Mouse (Mus musculus) layer of hippocampus, postnatal 36 days (tissue): ENCODE measurements at regions not wholly inside any gene's neighbourhood (a gene's known extent, or its start where the extent isn't known, plus 50 kb on each side); places are given as distances from the start of the nearest gene placed in this dataset.

Experiments used
- DNase-seq, 2 experiments: peaks; one replicate each; pipeline ENCODE4 v3.0.0; 2022

GRCm38 (mm10) chr3:148324911-148325621 lies 665.3 kb downstream of the Adgrl2 start:
- no peak for DNase-seq

GRCm38 (mm10) chr3:148321894-148322293 lies 668.5 kb downstream of the Adgrl2 start:
- DNase-seq: no peak

- no peak for DNase-seq
These were observed 674.2 kb downstream of the Adgrl2 start for GRCm38 (mm10) chr3:148316198-148316597.

- DNase-seq: no peak
These were observed 675.1 kb downstream of the Adgrl2 start for GRCm38 (mm10) chr3:148315286-148315685.

- DNase-seq: no peak
These were observed 694.8 kb downstream of the Adgrl2 start for GRCm38 (mm10) chr3:148295515-148295914.

- no peak for DNase-seq
These were observed 711.4 kb downstream of the Adgrl2 start for GRCm38 (mm10) chr3:148278978-148279377.

GRCm38 (mm10) chr3:148272159-148272848 lies 718.1 kb downstream of the Adgrl2 start:
- DNase-seq: no peak

GRCm38 (mm10) chr3:148268812-148269211 lies 721.5 kb downstream of the Adgrl2 start:
- no peak for DNase-seq

GRCm38 (mm10) chr3:148259211-148259610 lies 731.1 kb downstream of the Adgrl2 start:
- DNase-seq: no peak

GRCm38 (mm10) chr3:148248617-148249016 lies 741.7 kb downstream of the Adgrl2 start:
- DNase-seq: no peak

GRCm38 (mm10) chr3:148246786-148247185 lies 743.6 kb downstream of the Adgrl2 start:
- DNase-seq: no peak

- no peak for DNase-seq
These were observed 752.3 kb downstream of the Adgrl2 start for GRCm38 (mm10) chr3:148238093-148238492.

- DNase-seq: no peak
These were observed 752.8 kb downstream of the Adgrl2 start for GRCm38 (mm10) chr3:148237555-148237954.

- DNase-seq: no peak
These were observed 756.7 kb downstream of the Adgrl2 start for GRCm38 (mm10) chr3:148233616-148234015.

GRCm38 (mm10) chr3:148229192-148229591 lies 761.2 kb downstream of the Adgrl2 start:
- no peak for DNase-seq

GRCm38 (mm10) chr3:148228002-148228707 lies 762.2 kb downstream of the Adgrl2 start:
- no peak for DNase-seq

- no peak for DNase-seq
These were observed 769.5 kb downstream of the Adgrl2 start for GRCm38 (mm10) chr3:148220826-148221225.

- DNase-seq: no peak
These were observed 770.2 kb downstream of the Adgrl2 start for GRCm38 (mm10) chr3:148220024-148220590.

- no peak for DNase-seq
These were observed 788.2 kb downstream of the Adgrl2 start for GRCm38 (mm10) chr3:148202148-148202547.

GRCm38 (mm10) chr3:148186704-148187103 lies 803.7 kb downstream of the Adgrl2 start:
- no peak for DNase-seq

GRCm38 (mm10) chr3:148167556-148167955 lies 822.8 kb downstream of the Adgrl2 start:
- no peak for DNase-seq

- DNase-seq: no peak
These were observed 831.3 kb downstream of the Adgrl2 start for GRCm38 (mm10) chr3:148159059-148159458.

- no peak for DNase-seq
These were observed 831.8 kb downstream of the Adgrl2 start for GRCm38 (mm10) chr3:148158533-148158932.
